15 mouse cellular contexts compared by ENCODE assay signal in the genomic region with DNA sequence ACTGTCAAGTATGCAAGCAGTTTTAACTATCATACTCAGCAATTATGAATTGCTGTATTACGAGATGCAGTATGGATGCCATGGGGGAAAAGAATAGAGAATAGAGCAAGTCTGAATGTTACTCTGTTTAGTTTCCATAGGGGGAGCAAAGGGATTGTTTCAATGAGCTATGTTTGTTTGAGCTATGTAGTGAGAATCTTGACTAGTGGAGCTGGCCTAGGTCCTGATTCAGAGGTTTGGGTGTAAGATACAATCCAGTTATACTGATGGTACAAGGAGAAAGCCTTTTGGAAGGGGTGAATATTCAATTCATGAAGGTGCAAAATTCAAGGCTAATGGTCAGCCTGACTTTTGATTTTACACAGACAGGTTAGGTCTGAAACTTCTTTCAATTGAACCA. TPM values are rescaled to one million over a fixed set of nuclear protein-coding genes. Genes with fewer than 3 reads are reported as not detected.
DNase-seq lines count a peak whose midpoint lies in the region; ATAC-seq lines count a peak whose summit lies in the region.
"Had no signal": no experiment of that assay in that cellular context is flagged by ENCODE, and none has a peak within 500 bp of the region (broad histone marks: within the 10 kb centered on the region; RNA-seq: fewer than 3 reads in every experiment).

No protein-coding gene starts in this region.

- H3K36me3 ChIP-seq in forebrain, embryonic 14.5 days (ENCODE audit: control insufficient read depth, insufficient read depth, low read length): no peaks in the 10 kb centered on the region
- no peaks in the 10 kb centered on the region for H3K36me3 ChIP-seq in forebrain, embryonic 15.5 days
- H3K36me3 ChIP-seq in forebrain, embryonic 12.5 days (replicated peaks): no peaks in the 10 kb centered on the region
- H3K36me3 ChIP-seq: limb, embryonic 13.5 days had no signal

- DNase-seq in forebrain, embryonic 14.5 days (ENCODE audit: low spot score): peak; percentile 3
- peak; percentile 54 for DNase-seq in 3T3-L1 (ENCODE audit: low read depth, low spot score)
- peak; percentile 45 for DNase-seq in ZHBTc4 (ENCODE audit: low read depth, low spot score)
- peak; percentile 34 for DNase-seq in forelimb bud, embryonic 11.5 days (ENCODE audit: low read depth, low spot score)
- DNase-seq in thymus, adult 18-20 months: no peak
- DNase-seq in layer of hippocampus, postnatal 25 days (ENCODE audit: extremely low spot score in 1 of 2, low spot score in 1 of 2): no peak
- DNase-seq: adrenal gland, postnatal 25 days; gastrocnemius, adult 2 months; kidney, adult 2 months; lung, adult 18-20 months had no signal

- H3K27ac ChIP-seq in forebrain, embryonic 14.5 days (ENCODE audit: low read depth, low read length): no peak overlapping the region
- H3K27ac ChIP-seq in forebrain, embryonic 15.5 days (replicated peaks): no peak overlapping the region
- H3K27ac ChIP-seq in forebrain, embryonic 12.5 days: no peak overlapping the region
- H3K27ac ChIP-seq: gastrocnemius, adult 2 months; limb, embryonic 13.5 days had no signal

- H3K9me3 ChIP-seq in forebrain, embryonic 14.5 days (replicated peaks; ENCODE audit: control insufficient read depth, low read length): no peaks in the 10 kb centered on the region
- H3K9me3 ChIP-seq in forebrain, embryonic 15.5 days: no peaks in the 10 kb centered on the region
- H3K9me3 ChIP-seq in forebrain, embryonic 12.5 days: no peaks in the 10 kb centered on the region
- H3K9me3 ChIP-seq: limb, embryonic 13.5 days had no signal

- H3K9ac ChIP-seq in forebrain, embryonic 14.5 days (ENCODE audit: low read length): no peak overlapping the region
- H3K9ac ChIP-seq in forebrain, embryonic 15.5 days (replicated peaks): no peak overlapping the region
- no peak overlapping the region for H3K9ac ChIP-seq in forebrain, embryonic 12.5 days
- H3K9ac ChIP-seq: limb, embryonic 13.5 days had no signal

- H3K4me1 ChIP-seq in forebrain, embryonic 14.5 days (ENCODE audit: control insufficient read depth, insufficient read depth, low read length): 0 out of 2 replicates have a peak, but pooled peaks cover 3% of the 10 kb centered on the region
- H3K4me1 ChIP-seq in forebrain, embryonic 15.5 days: 0 out of 2 replicates have a peak, but pooled peaks cover 3% of the 10 kb centered on the region
- 0 out of 2 replicates have a peak, but pooled peaks cover 2% of the 10 kb centered on the region for H3K4me1 ChIP-seq in forebrain, embryonic 12.5 days
- H3K4me1 ChIP-seq: limb, embryonic 13.5 days had no signal

- 83% methylated on average over 1 of the region's 1 CpGs for WGBS in forebrain, embryonic 14.5 days
- WGBS in forebrain, embryonic 15.5 days: 86% methylated on average over 1 of the region's 1 CpGs
- WGBS in forebrain, embryonic 12.5 days: 83% methylated on average over 1 of the region's 1 CpGs

- H3K27me3 ChIP-seq in forebrain, embryonic 14.5 days (replicated peaks; ENCODE audit: control insufficient read depth, insufficient read depth, low read length): no peaks in the 10 kb centered on the region
- no peaks in the 10 kb centered on the region for H3K27me3 ChIP-seq in forebrain, embryonic 15.5 days
- no peaks in the 10 kb centered on the region for H3K27me3 ChIP-seq in forebrain, embryonic 12.5 days
- H3K27me3 ChIP-seq: limb, embryonic 13.5 days; Patski had no signal

- H3K4me2 ChIP-seq in forebrain, embryonic 14.5 days (ENCODE audit: low read length): no peak overlapping the region
- H3K4me2 ChIP-seq in forebrain, embryonic 15.5 days (replicated peaks): no peak overlapping the region
- no peak overlapping the region for H3K4me2 ChIP-seq in forebrain, embryonic 12.5 days
- H3K4me2 ChIP-seq: limb, embryonic 13.5 days had no signal

- no peak overlapping the region for H3K4me3 ChIP-seq in forebrain, embryonic 14.5 days (ENCODE audit: low read depth, low read length)
- H3K4me3 ChIP-seq in forebrain, embryonic 15.5 days: no peak overlapping the region
- H3K4me3 ChIP-seq in forebrain, embryonic 12.5 days (replicated peaks): no peak overlapping the region
- H3K4me3 ChIP-seq: gastrocnemius, adult 2 months; limb, embryonic 13.5 days had no signal

- ATAC-seq in forebrain, embryonic 14.5 days: no peak
- ATAC-seq in forebrain, embryonic 15.5 days (replicated peaks): no peak
- no peak for ATAC-seq in forebrain, embryonic 12.5 days (ENCODE audit: low FRiP score)
- ATAC-seq: Patski had no signal

RNA-seq across cellular contexts. Expression of a gene that starts 45.1 kb away (rescaled TPM):
- 8.7 and 14.7 TPM in 2 replicates for polyA plus RNA-seq in forebrain, embryonic 14.5 days (2014; fragmentation: Nextera tagmentation; extraction: Ambion mirVana)
- 22.9 and 25.0 TPM in 2 replicates for polyA plus RNA-seq in forebrain, embryonic 15.5 days (2015; fragmentation: Nextera tagmentation; extraction: Ambion mirVana)
- 8.6 and 9.9 TPM in 2 replicates for polyA plus RNA-seq in forebrain, embryonic 12.5 days (2016; fragmentation: Nextera tagmentation; extraction: Ambion mirVana)
- total RNA-seq in layer of hippocampus, postnatal 25 days (2021): 10 to 100 TPM; 35.9 to 50.8 TPM
- total RNA-seq: megakaryocyte-erythroid progenitor cell, adult 5-6 weeks had no signal
- polyA plus RNA-seq: Patski had no signal

Comparison
In these comparisons a context has a peak if more than half of its experiments do, and no peak if none do; other contexts are left out.
1. DNase-seq: peak in forebrain, embryonic 14.5 days (single experiment), 3T3-L1 (single experiment), ZHBTc4 (single experiment) and forelimb bud, embryonic 11.5 days (single experiment); none in thymus, adult 18-20 months (0 of 2) and layer of hippocampus, postnatal 25 days (0 of 2).